Mouse (Mus musculus): ENCODE results near the gene Olfr1410. TPM values are rescaled to one million over a fixed set of nuclear protein-coding genes. Genes with fewer than 3 reads are reported as not detected.

Olfr1410 gene
- total RNA-seq (2017) = not detected in 2 replicates

GRCm38 (mm10) chr1:92605482-92605881, at the start of gene Olfr1410:
TSS of gene Olfr1410 (plus strand) at chr1:92605782.
- no peak for ATAC-seq (ENCODE audit: extremely low read depth, insufficient number of reproducible peaks, low FRiP score, poor library complexity, severe bottlenecking)

DNA sequence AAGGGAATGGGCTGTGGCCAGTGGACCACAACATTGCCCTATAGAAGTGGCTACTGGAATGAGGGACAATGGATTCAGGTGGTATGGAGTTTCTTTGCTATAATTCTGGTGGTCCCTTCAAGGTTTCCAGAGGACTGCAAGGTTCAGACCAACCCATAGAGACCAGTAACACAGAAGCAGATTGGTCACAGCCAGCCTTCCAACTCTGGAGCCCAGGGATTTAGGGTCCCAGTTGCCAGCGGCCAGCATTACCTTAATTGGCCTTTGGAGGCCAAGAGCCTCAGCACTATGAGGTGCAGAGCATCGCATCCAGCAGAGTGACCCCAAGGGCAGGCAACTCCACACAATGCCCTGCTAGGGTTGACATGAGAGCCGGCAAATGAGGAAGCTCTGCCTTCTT, 34.6 kb upstream of the Olfr1410 start, which contains the start of gene Olfr1413:
Olfr1413 (plus strand) TSS at position 301 of the 400 bp plus-strand sequence.
- no peak for ATAC-seq (ENCODE audit: extremely low read depth, insufficient number of reproducible peaks, low FRiP score, poor library complexity, severe bottlenecking)

DNA sequence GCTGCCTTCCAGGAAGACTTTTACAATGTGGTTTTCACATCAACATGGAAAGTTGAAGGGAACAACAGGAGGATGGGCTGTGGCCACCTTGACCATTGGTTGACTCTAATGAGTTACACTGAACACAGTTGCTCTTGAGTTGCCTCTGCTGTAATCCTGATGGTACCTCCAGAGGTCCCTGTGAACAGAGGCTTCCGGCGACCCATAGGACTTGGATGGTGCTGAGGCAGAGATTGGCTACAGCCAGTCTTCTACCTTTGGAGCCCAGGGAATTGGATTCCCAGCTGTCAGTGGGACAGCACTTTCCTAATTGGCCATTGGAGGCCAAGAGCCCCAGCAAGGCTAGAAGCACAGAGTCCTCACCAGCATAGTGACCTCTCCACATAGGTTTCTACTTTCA, 20.1 kb upstream of the Olfr1410 start, which contains the start of gene Olfr1412:
Olfr1412 (plus strand) TSS at position 301 of the 400 bp plus-strand sequence.
- no peak for ATAC-seq (ENCODE audit: extremely low read depth, insufficient number of reproducible peaks, low FRiP score, poor library complexity, severe bottlenecking)

DNA sequence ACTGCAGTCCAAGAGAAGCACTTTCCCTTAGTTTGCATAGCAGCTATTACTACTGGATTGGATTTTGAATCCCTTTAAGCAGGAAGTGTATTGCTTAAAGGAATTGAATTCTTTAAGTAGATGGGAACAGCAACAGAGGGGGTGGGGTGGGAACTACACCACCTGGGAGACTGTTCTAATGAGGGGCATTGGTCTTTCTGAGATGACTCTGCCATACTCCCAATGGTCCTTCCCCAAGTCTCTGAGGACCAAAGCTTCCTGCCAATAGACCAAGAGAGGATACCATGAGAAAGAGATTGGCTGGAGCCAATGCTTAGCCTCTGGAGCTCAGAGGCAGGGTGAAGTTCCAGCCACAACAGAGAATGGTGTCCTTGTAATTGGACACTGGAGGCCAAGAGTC, 11.5 kb upstream of the Olfr1410 start, which contains the start of gene Olfr1411:
Olfr1411 (plus strand) TSS at position 301 of the 400 bp plus-strand sequence.
- ATAC-seq (ENCODE audit: extremely low read depth, insufficient number of reproducible peaks, low FRiP score, poor library complexity, severe bottlenecking) = no peak

DNA sequence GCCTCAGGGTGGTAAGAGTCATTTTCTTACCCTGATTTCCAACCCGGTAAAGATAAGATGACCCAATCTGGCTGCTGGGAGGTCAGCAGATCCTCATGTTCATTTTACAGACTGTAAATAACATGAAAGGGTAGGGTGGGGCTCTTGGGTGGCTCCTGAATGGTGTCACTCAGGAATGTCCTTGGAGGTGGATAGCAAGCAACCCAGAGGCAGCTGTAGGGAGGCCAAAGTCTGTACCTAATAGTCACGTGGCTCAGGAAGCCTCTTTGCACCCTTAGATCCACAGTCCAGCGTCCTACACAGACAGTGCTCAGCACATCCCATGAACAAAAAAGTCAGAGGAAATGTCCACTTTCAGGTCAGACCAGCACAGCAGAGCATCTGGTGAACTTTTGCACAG, 9.6 kb upstream of the Olfr1410 start:
- no peak for ATAC-seq (ENCODE audit: extremely low read depth, insufficient number of reproducible peaks, low FRiP score, poor library complexity, severe bottlenecking)

GRCm38 (mm10) chr1:92607711-92608110, 2.1 kb downstream of the Olfr1410 start:
- ATAC-seq (ENCODE audit: extremely low read depth, insufficient number of reproducible peaks, low FRiP score, poor library complexity, severe bottlenecking) = no peak

DNA sequence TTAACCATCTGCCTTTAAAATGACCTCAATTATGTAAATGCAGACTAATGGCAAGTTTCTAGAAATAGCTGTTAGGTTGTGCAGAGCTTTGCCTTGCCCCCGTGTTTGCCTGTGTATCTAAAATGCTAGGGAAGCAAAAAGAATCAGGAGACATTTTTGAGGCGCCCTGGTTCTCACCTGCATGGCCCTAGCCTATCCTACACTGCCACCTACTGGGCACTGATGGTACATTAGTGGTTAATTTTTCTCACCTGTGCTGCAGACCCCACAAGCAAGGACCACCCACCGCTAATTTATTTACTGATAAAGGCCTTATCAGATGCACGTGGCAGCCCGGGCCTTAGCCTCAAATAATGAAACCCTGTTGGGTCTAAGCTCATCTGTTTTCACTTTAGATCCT, 5.4 kb downstream of the Olfr1410 start:
- peak; percentile 44; the same call in 1 of the 2 replicates for ATAC-seq (ENCODE audit: extremely low read depth, insufficient number of reproducible peaks, low FRiP score, poor library complexity, severe bottlenecking)

DNA sequence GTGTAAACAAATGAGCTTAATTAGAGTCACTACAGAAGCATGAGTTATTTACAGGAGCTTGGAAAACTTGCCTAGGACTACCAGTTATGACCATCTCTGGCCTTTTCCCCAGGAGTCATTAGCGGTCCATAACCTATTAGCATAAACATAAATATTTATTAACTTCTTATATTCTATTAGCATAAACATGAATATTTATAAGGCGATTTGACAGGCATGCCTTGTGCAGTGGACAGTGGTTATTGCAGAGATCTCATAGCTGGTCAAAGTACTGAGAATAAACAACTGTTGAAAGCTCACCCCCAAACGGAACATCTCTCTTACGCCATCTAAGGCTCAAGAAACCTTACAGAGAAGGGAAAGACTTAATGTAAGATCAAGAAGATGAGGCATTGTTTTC, 7.6 kb downstream of the Olfr1410 start:
- no peak for ATAC-seq (ENCODE audit: extremely low read depth, insufficient number of reproducible peaks, low FRiP score, poor library complexity, severe bottlenecking)

- ATAC-seq (ENCODE audit: extremely low read depth, insufficient number of reproducible peaks, low FRiP score, poor library complexity, severe bottlenecking) = no peak
Observed at GRCm38 (mm10) chr1:92614516-92614915, 8.9 kb downstream of the Olfr1410 start.

- no peak for ATAC-seq (ENCODE audit: extremely low read depth, insufficient number of reproducible peaks, low FRiP score, poor library complexity, severe bottlenecking)
Observed at GRCm38 (mm10) chr1:92616046-92616445, 10.5 kb downstream of the Olfr1410 start.

- no peak for ATAC-seq (ENCODE audit: extremely low read depth, insufficient number of reproducible peaks, low FRiP score, poor library complexity, severe bottlenecking)
Observed at GRCm38 (mm10) chr1:92617488-92617887, 11.9 kb downstream of the Olfr1410 start, which contains the start of gene Olfr12. TSS of gene Olfr12 (plus strand) at chr1:92617788.

DNA sequence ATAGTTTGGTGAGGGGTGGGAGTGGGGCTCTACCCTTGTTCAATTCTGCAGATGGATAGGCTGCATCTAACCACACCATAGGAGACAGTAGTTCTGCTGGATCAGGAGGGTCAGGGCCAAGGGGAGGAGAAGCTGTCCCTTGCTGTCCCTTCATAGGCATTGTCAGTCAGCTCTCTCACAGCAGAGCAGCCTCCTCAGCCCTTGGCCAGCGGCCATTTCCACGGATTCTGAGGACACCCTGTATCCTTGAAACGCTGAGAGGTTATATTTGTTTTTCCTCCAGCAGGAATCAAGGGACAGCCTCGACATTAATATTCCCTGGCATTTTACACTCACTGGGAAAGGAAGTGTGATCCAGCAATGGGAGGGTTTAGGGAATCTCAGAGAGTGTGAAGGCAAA, 12.8 kb downstream of the Olfr1410 start:
- ATAC-seq (ENCODE audit: extremely low read depth, insufficient number of reproducible peaks, low FRiP score, poor library complexity, severe bottlenecking) = no peak

- ATAC-seq (ENCODE audit: extremely low read depth, insufficient number of reproducible peaks, low FRiP score, poor library complexity, severe bottlenecking) = no peak
Observed at GRCm38 (mm10) chr1:92628227-92628626, 22.6 kb downstream of the Olfr1410 start.

GRCm38 (mm10) chr1:92632196-92632595, 26.6 kb downstream of the Olfr1410 start:
- no peak for ATAC-seq (ENCODE audit: extremely low read depth, insufficient number of reproducible peaks, low FRiP score, poor library complexity, severe bottlenecking)

DNA sequence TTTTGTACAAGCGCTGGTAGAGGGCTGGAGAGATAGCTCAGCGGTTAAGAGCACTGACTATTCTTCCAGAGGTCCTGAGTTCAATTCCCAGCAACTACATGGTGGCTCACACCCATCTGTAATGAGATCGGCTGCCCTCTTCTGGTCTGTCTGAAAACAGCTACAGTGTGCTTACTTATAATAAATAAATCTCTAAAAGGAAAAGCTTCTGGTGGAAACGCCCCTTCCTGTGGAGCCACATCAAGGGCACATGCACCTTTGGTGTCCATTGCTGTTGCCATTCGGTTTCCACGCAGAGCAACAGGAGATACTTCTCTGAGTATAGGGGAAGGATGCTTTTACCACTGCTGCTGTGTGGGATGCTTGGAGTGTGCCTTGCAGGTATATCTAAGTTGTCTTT, 27.4 kb downstream of the Olfr1410 start:
- ATAC-seq (ENCODE audit: extremely low read depth, insufficient number of reproducible peaks, low FRiP score, poor library complexity, severe bottlenecking) = no peak

DNA sequence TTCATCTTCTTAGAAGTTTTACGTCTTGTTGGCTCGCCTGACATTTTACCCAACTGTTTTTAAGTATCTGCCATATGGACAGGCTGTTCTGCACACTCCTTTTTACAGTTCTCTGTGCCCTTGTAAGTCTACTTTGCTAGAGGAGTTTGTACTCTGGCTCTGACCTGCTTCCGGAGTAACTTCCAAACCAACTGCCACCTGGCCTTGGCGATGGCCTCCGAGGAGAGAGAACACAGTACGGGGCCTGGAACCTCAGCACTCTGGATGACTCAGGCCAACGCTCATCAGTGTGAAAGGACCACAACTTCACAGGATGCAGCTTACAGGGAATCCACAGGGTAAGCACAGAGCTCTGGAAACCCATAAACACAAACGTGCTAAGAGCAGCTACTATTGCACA, 28.1 kb downstream of the Olfr1410 start:
- no peak for ATAC-seq (ENCODE audit: extremely low read depth, insufficient number of reproducible peaks, low FRiP score, poor library complexity, severe bottlenecking)

DNA sequence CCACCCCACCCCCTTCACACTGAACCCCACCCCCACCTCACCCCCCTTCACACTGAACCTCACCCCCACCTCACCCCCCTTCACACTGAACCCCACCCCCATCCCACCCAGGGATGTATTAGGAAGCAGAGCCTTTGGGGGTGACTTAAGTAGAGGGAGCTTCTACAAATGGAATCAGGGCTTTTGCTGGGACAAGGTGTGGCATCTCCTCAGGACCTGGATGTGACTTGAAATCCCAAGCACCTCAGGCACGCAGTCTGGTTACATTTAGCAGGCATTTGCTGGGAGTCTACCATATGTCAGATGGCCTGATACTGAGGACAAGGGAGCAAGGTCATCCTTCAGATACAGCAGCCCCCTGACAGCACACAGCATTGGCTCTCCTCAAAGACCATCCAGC, 29.0 kb downstream of the Olfr1410 start:
- no peak for ATAC-seq (ENCODE audit: extremely low read depth, insufficient number of reproducible peaks, low FRiP score, poor library complexity, severe bottlenecking)

DNA sequence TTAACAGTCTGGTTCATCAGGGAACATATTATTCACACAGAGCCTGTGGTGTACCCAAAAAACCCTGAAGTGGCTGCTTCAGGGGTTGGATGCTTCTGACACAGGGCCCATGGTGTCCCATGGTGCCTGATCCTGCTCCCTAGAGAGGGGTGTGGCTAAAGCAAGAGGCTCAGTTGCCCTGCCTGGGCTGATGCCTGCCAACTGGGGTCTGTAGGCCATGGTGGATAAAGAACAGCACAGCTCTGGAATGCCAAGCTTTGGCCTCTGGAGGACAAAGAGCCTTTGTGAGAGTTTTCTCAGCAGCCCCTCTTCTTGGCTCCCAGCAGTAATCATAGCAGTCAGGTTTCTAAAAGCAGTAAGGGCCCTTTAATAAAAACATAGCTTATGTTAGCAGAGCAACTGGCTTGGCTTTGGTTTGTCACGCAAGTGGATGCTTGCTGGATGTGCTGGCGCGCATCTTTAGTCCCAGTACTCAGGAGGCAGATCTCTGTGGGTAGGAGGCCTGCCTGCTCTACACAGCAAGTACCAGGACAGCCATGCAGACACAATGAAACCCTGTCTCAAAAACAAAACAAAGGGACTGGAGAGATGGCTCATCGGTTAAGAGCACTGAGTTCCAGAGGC, 29.5 kb downstream of the Olfr1410 start:
- ATAC-seq (ENCODE audit: extremely low read depth, insufficient number of reproducible peaks, low FRiP score, poor library complexity, severe bottlenecking) = no peak

DNA sequence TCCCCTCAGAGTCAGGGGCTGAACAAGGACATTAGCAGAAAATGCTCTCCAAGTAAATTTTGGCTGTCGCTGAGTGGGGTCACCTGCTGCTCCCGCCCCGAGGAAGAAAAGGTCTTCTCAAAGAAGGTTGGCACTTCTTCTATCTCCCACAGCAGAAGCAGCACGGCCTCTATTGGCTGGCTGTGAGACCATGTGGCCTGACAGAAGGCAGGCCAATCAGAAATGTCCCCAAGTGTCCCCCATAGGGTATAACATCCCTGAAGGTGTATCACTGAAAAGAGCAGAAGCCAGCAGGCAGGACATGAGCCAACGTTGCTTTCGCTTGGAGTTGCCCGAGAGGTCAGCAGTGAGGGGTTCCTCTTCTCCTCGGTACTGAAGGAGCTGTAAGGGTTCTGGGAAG, 30.4 kb downstream of the Olfr1410 start:
- no peak for ATAC-seq (ENCODE audit: extremely low read depth, insufficient number of reproducible peaks, low FRiP score, poor library complexity, severe bottlenecking)

DNA sequence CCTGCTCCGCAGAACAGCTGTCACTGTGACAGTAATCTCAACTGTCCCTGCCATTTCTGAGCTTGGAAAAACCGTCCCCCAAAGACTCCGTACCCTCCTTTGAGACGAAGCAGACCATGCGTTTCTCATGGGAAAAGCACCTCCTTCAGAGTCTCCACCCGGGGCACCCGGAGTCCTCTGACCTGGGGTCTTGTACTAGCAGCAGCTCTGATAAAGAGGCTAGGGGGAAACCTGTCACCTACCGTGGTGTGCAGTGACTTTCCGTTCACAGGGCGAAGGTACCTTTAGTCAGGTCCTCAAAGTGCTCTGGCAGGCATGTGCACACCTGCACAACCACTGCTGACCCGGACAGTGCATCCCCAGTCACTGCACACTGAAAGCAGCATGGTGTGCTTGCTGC, 31.1 kb downstream of the Olfr1410 start:
- no peak for ATAC-seq (ENCODE audit: extremely low read depth, insufficient number of reproducible peaks, low FRiP score, poor library complexity, severe bottlenecking)
